Mouse (Mus musculus) small intestine, adult 2 months (tissue): ENCODE data around the gene Plcxd3. TPM values are rescaled to one million over a fixed set of nuclear protein-coding genes. Genes with fewer than 3 reads are reported as not detected.

Experiments used
- H3K27ac ChIP-seq: fragments of 200-500 bp; 2 replicates; pipeline ENCODE4 v1.5.1; 2012; ENCODE audit warnings: low read depth, low read length, control low read depth, inconsistent platforms; ENCODE audit not compliant: insufficient read depth
- H3K27me3 ChIP-seq: fragments of 200-500 bp; 2 replicates; pipeline ENCODE4 v1.6.1; 2012; ENCODE audit warnings: mild to moderate bottlenecking, moderate library complexity, low read length, inconsistent platforms; ENCODE audit not compliant: control insufficient read depth, insufficient read depth
- H3K36me3 ChIP-seq: fragments of 200-500 bp; 2 replicates; pipeline ENCODE4 v1.6.1; 2012; ENCODE audit warnings: mild to moderate bottlenecking, low read length, control low read depth, inconsistent platforms; ENCODE audit not compliant: control insufficient read depth, insufficient read depth
- H3K4me1 ChIP-seq: fragments of 200-500 bp; 2 replicates; pipeline ENCODE4 v1.6.1; 2012; ENCODE audit warnings: low read length, inconsistent platforms, mixed read lengths; ENCODE audit not compliant: control insufficient read depth, insufficient read depth, insufficient read length
- H3K4me3 ChIP-seq: fragments of 200-500 bp; 2 replicates; pipeline ENCODE4 v1.5.1; 2012; ENCODE audit warnings: low read depth, mild to moderate bottlenecking, control low read depth, inconsistent platforms, low read length, moderate library complexity
- CTCF ChIP-seq: fragments of 200-500 bp; IDR thresholded peaks from 2 replicates; pipeline ENCODE4 v1.5.1; 2012; ENCODE audit warnings: low read depth, mild to moderate bottlenecking, control low read depth, inconsistent platforms, low read length, moderate library complexity, mixed read lengths; ENCODE audit not compliant: insufficient replicate concordance, insufficient read length; ENCODE audit errors: extremely low read depth
- POLR2A ChIP-seq: fragments of 200-500 bp; IDR thresholded peaks from 2 replicates; pipeline ENCODE4 v1.6.1; 2012; ENCODE audit warnings: low read depth, mild to moderate bottlenecking, control low read depth, inconsistent platforms, low read length, moderate library complexity
- WGBS: fragments of 180-500 bp; shearing (Covaris S2); methylation state at CpG from one replicate; pipeline ENCODE4 v1.1.7; 2018; 5-methylcytosine and 5-hydroxymethylcytosine counted together
- polyA plus RNA-seq: library from polyadenylated mRNA; depleted of rRNA; stranded (reverse); fragments of >200 nt; gene quantifications from 2 replicates; pipeline ENCODE4 v1.2.3, GENCODE M21; 2012

Plcxd3 gene
- polyA plus RNA-seq, 1 experiment = 0.04 TPM

GRCm38 (mm10) chr15:4496182-4496581, 120.9 kb downstream of the Plcxd3 start:
- WGBS = 77% methylated on average over 3 of the region's 3 CpGs
- no peaks in the 10 kb centered on the region for H3K36me3 ChIP-seq
- H3K27me3 ChIP-seq = no peaks in the 10 kb centered on the region
- TF ChIP-seq POLR2A = no peak
- no peak for TF ChIP-seq CTCF
- H3K27ac ChIP-seq = no peak overlapping the region
- H3K4me1 ChIP-seq = no peaks in the 10 kb centered on the region
- no peak overlapping the region for H3K4me3 ChIP-seq

- H3K4me3 ChIP-seq = no peak overlapping the region
- no peaks in the 10 kb centered on the region for H3K27me3 ChIP-seq
- no peaks in the 10 kb centered on the region for H3K4me1 ChIP-seq
- TF ChIP-seq POLR2A (no peak), CTCF (no peak)
- WGBS = 82% methylated on average over 2 of the region's 2 CpGs
- H3K36me3 ChIP-seq = no peaks in the 10 kb centered on the region
- H3K27ac ChIP-seq = no peak overlapping the region
Observed at GRCm38 (mm10) chr15:4496984-4497383, 121.7 kb downstream of the Plcxd3 start.

GRCm38 (mm10) chr15:4498036-4498435, 122.7 kb downstream of the Plcxd3 start:
- WGBS = 68% methylated on average over 3 of the region's 3 CpGs

GRCm38 (mm10) chr15:4503366-4503765, 128.1 kb downstream of the Plcxd3 start:
- H3K27ac ChIP-seq = no peak overlapping the region
- TF ChIP-seq CTCF (no peak), POLR2A (no peak)
- H3K4me1 ChIP-seq = no peaks in the 10 kb centered on the region
- no peaks in the 10 kb centered on the region for H3K27me3 ChIP-seq
- no peaks in the 10 kb centered on the region for H3K36me3 ChIP-seq
- H3K4me3 ChIP-seq = no peak overlapping the region
- 78% methylated on average over 3 of the region's 3 CpGs for WGBS

More at GRCm38 (mm10) chr15:4498036-4498435, 122.7 kb downstream of the Plcxd3 start:
- TF ChIP-seq POLR2A (no peak), CTCF (no peak)
- H3K4me3 ChIP-seq = no peak overlapping the region
- H3K27ac ChIP-seq = no peak overlapping the region
- H3K4me1 ChIP-seq = no peaks in the 10 kb centered on the region
- H3K36me3 ChIP-seq = no peaks in the 10 kb centered on the region
- H3K27me3 ChIP-seq = no peaks in the 10 kb centered on the region

- no peak overlapping the region for H3K27ac ChIP-seq
- TF ChIP-seq CTCF (no peak), POLR2A (no peak)
- no peaks in the 10 kb centered on the region for H3K4me1 ChIP-seq
- H3K27me3 ChIP-seq = no peaks in the 10 kb centered on the region
- 71% methylated on average over 4 of the region's 4 CpGs for WGBS
- H3K36me3 ChIP-seq = no peaks in the 10 kb centered on the region
- no peak overlapping the region for H3K4me3 ChIP-seq
Observed at GRCm38 (mm10) chr15:4503826-4504225, 128.5 kb downstream of the Plcxd3 start.

GRCm38 (mm10) chr15:4514724-4515123, 139.4 kb downstream of the Plcxd3 start:
- Histone ChIP-seq H3K4me3 (no peak overlapping the region), H3K27me3 (no peaks in the 10 kb centered on the region), H3K36me3 (no peaks in the 10 kb centered on the region), H3K4me1 (no peaks in the 10 kb centered on the region), H3K27ac (no peak overlapping the region)
- WGBS = 81% methylated on average over 1 of the region's 1 CpGs
- TF ChIP-seq CTCF (no peak), POLR2A (no peak)

- H3K27me3 ChIP-seq = no peaks in the 10 kb centered on the region
- TF ChIP-seq POLR2A (no peak), CTCF (no peak)
- H3K27ac ChIP-seq = no peak overlapping the region
- 77% methylated on average over 3 of the region's 3 CpGs for whole genome bisulfite sequencing
- no peaks in the 10 kb centered on the region for H3K4me1 ChIP-seq
- H3K4me3 ChIP-seq = no peak overlapping the region
- H3K36me3 ChIP-seq = no peaks in the 10 kb centered on the region
Observed at GRCm38 (mm10) chr15:4524598-4524997, 149.3 kb downstream of the Plcxd3 start.

GRCm38 (mm10) chr15:4533700-4534099, 158.4 kb downstream of the Plcxd3 start:
- no peaks in the 10 kb centered on the region for H3K36me3 ChIP-seq
- no peaks in the 10 kb centered on the region for H3K4me1 ChIP-seq
- no peak overlapping the region for H3K4me3 ChIP-seq
- 86% methylated on average over 2 of the region's 2 CpGs for WGBS
- no peak overlapping the region for H3K27ac ChIP-seq
- H3K27me3 ChIP-seq = no peaks in the 10 kb centered on the region
- TF ChIP-seq POLR2A (no peak), CTCF (no peak)

GRCm38 (mm10) chr15:4559121-4559520, 183.8 kb downstream of the Plcxd3 start:
- no peak overlapping the region for H3K4me3 ChIP-seq
- no peaks in the 10 kb centered on the region for H3K4me1 ChIP-seq
- TF ChIP-seq POLR2A (no peak), CTCF (no peak)
- H3K27me3 ChIP-seq = no peaks in the 10 kb centered on the region
- WGBS = 81% methylated on average over 5 of the region's 5 CpGs
- H3K27ac ChIP-seq = no peak overlapping the region
- no peaks in the 10 kb centered on the region for H3K36me3 ChIP-seq
